Mouse (Mus musculus): ENCODE data around the gene Baz2b. TPM values are rescaled to one million over a fixed set of nuclear protein-coding genes. Genes with fewer than 3 reads are reported as not detected.

Gene Baz2b
- polyA plus RNA-seq, 1 experiment from 2014 or later, result 57.2 TPM

DNA sequence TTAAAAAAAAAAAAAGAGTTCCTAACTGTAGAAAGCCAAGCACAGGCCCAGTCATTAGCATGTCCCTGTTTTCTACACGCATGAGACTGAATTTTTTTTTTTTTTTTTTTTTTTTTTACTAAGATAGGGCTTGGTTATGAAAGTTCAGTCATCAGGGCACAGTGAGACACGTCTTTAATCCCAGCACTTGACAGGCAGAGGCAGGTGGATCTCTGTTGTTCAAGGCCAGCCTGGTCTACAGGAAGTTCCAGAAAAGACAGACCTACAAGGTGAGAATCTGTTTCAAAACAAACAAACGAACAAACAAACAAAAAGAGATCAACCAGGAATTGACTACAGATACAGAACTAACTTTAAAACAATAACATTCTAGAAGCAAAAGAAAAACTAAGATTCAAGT is 100.6 kb downstream of the Baz2b start:
- no peak overlapping the region for H3K27ac ChIP-seq (ENCODE audit: low read depth)
- no peak overlapping the region for H3K4me3 ChIP-seq (ENCODE audit: low read depth, low read length)
- H3K27me3 ChIP-seq (ENCODE audit: insufficient read depth, low read length), result no peaks in the 10 kb centered on the region
- no peak for DNase-seq
- TF ChIP-seq CTCF (IDR thresholded peaks at IDR 0.05; ENCODE audit: low read depth), result no peak
- no peaks in the 10 kb centered on the region for H3K4me1 ChIP-seq (ENCODE audit: insufficient read depth)
- H3K9ac ChIP-seq, result no peak overlapping the region
- no peak overlapping the region for H3K4me2 ChIP-seq
- H3K9me3 ChIP-seq (ENCODE audit: low read depth, low read length), result no peaks in the 10 kb centered on the region; the same call in 1 of the 2 replicates
- no peak for ATAC-seq (ENCODE audit: insufficient read depth)
- H3K36me3 ChIP-seq (ENCODE audit: insufficient read depth), result peaks cover 9% of the 10 kb centered on the region
- 81% methylated on average over 3 of the region's 3 CpGs for WGBS

DNA sequence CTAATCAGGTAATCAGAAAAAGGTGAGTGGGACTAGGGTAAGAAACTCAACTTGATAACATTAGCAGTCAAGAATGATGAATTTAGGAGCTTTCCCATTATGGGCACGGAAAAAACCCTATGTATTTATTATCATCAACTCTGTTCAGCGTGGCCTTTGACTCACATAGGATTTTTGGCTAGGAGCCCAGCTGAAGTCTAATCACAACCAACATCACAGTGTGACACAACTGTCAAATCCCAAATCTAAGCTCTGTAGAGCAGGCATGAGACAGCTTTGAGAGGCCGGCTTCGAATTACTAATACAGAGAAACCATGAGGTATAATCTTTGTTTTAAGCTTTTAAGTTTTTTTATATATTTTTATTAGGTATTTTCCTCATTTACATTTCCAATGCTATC is 113.0 kb downstream of the Baz2b start:
- Histone ChIP-seq H3K4me2 (no peak overlapping the region), H3K27me3 (ENCODE audit: insufficient read depth, low read length) (no peaks in the 10 kb centered on the region), H3K27ac (ENCODE audit: low read depth) (no peak overlapping the region), H3K9me3 (ENCODE audit: low read depth, low read length) (no peaks in the 10 kb centered on the region), H3K36me3 (ENCODE audit: insufficient read depth) (no peaks in the 10 kb centered on the region), H3K9ac (no peak overlapping the region), H3K4me3 (ENCODE audit: low read depth, low read length) (no peak overlapping the region), H3K4me1 (ENCODE audit: insufficient read depth) (no peaks in the 10 kb centered on the region)
- ATAC-seq (ENCODE audit: insufficient read depth) (no peak), DNase-seq (peak; percentile 63)
- 62% methylated on average over 4 of the region's 4 CpGs for WGBS
- no peak for TF ChIP-seq CTCF (IDR thresholded peaks at IDR 0.05; ENCODE audit: low read depth)

DNA sequence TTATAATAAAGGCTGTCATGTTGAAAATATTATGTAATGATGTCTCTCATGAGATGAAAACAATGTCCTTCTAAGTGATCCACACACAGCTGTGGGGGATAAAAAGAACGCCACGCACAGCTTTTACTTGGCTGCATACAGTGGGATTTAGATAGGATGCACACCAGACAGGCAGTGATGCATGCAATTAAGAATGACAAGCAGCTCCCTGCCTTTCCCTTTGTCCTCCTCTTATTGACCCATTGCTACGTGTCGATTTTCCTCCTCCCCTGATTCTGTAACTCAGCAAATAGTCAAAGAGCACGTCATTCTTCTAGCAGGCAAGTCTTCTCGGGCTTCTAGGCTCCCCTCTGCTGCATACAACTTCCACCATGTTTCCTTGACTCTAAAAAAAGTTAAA is 119.4 kb downstream of the Baz2b start:
- H3K36me3 ChIP-seq (ENCODE audit: insufficient read depth), result no peaks in the 10 kb centered on the region
- H3K4me3 ChIP-seq (ENCODE audit: low read depth, low read length), result no peak overlapping the region
- WGBS, result 79% methylated on average over 6 of the region's 6 CpGs
- H3K9ac ChIP-seq, result no peak overlapping the region
- no peaks in the 10 kb centered on the region for H3K27me3 ChIP-seq (ENCODE audit: insufficient read depth, low read length)
- H3K9me3 ChIP-seq (ENCODE audit: low read depth, low read length), result no peaks in the 10 kb centered on the region
- ATAC-seq (ENCODE audit: insufficient read depth), result no peak
- H3K4me2 ChIP-seq, result no peak overlapping the region
- no peak for DNase-seq
- no peaks in the 10 kb centered on the region for H3K4me1 ChIP-seq (ENCODE audit: insufficient read depth)
- no peak for TF ChIP-seq CTCF (IDR thresholded peaks at IDR 0.05; ENCODE audit: low read depth)
- H3K27ac ChIP-seq (ENCODE audit: low read depth), result no peak overlapping the region

DNA sequence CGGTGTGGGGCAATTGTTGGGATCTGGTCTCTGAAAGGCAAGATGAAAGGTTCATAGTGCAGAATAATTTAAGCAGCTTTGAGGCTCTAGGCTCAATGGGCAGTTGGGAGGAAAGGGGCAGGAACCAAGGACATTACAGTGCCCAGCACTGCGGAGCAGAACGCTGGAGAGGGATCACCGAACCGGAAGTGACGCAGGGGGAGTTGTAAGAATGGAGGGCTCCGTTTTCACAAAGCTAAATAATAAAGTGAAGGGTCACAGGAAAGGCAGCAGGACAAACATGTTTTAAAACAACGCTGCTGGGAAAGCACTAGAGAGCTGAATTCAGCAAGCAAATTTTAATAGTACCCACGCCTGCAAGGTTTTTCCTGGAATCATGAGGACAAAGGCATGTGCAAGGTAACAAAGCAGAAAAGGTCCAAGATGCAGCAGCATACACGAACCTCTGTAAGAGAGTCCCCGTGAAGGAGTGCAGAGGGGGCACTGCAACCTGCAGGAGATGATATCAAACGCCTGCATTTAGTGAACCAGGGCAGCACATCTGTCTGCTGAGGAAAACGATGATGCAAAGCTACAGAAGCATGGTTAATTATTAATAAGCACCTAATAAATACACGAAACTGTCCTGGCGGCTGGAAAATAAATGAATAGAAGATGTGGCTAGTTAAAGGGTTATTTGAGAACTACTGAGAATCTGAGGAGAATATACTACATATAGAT is 120.0 kb downstream of the Baz2b start:
- no peak for ATAC-seq (ENCODE audit: insufficient read depth)
- Histone ChIP-seq H3K9me3 (ENCODE audit: low read depth, low read length) (no peaks in the 10 kb centered on the region), H3K4me2 (no peak overlapping the region), H3K4me1 (ENCODE audit: insufficient read depth) (no peaks in the 10 kb centered on the region), H3K9ac (no peak overlapping the region), H3K4me3 (ENCODE audit: low read depth, low read length) (no peak overlapping the region), H3K36me3 (ENCODE audit: insufficient read depth) (no peaks in the 10 kb centered on the region), H3K27me3 (ENCODE audit: insufficient read depth, low read length) (no peaks in the 10 kb centered on the region), H3K27ac (ENCODE audit: low read depth) (no peak overlapping the region)
- no peak for TF ChIP-seq CTCF (IDR thresholded peaks at IDR 0.05; ENCODE audit: low read depth)
- 63% methylated on average over 15 of the region's 15 CpGs for WGBS
- no peak for DNase-seq

DNA sequence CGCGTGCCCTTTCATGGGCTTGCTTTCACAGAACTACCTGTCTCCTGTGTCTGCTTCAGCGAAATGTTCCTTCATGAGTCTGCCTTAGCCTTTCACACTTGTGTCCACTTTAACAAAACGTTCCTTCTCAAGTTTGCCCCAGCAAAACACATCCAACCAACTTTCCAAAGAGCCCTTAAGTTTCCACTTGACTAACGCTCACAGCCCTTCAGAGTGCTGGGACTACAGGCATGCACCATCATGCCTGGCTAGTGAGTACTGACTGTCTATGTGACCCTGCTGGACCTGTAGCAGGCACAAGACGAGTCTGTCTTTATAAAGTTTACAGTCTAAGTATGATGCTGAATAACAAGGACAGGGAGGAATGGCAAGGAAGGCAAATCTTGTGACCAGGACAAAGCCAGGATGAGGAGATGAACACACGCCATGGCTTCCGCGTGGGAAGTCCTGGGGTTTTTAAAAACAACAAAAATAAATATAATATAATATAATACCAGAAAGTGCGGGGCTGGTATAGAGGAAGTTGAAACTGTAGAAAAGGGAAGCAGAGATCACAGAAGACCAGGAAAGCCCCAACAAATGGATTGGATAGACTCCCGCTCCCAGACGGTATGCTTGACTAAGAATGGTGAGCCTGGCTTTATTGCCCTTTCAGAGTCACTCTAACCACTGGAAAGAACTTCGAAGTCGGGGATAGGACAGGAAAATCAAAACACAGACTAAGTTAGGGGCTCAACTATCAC is 120.7 kb downstream of the Baz2b start:
- H3K9ac ChIP-seq, result no peak overlapping the region
- no peaks in the 10 kb centered on the region for H3K4me1 ChIP-seq (ENCODE audit: insufficient read depth)
- 83% methylated on average over 14 of the region's 14 CpGs for WGBS
- H3K27ac ChIP-seq (ENCODE audit: low read depth), result no peak overlapping the region
- H3K4me2 ChIP-seq, result no peak overlapping the region
- H3K36me3 ChIP-seq (ENCODE audit: insufficient read depth), result no peaks in the 10 kb centered on the region
- DNase-seq (no peak), ATAC-seq (ENCODE audit: insufficient read depth) (no peak)
- H3K9me3 ChIP-seq (ENCODE audit: low read depth, low read length), result no peaks in the 10 kb centered on the region
- no peak overlapping the region for H3K4me3 ChIP-seq (ENCODE audit: low read depth, low read length)
- TF ChIP-seq CTCF (IDR thresholded peaks at IDR 0.05; ENCODE audit: low read depth), result no peak
- no peaks in the 10 kb centered on the region for H3K27me3 ChIP-seq (ENCODE audit: insufficient read depth, low read length)

DNA sequence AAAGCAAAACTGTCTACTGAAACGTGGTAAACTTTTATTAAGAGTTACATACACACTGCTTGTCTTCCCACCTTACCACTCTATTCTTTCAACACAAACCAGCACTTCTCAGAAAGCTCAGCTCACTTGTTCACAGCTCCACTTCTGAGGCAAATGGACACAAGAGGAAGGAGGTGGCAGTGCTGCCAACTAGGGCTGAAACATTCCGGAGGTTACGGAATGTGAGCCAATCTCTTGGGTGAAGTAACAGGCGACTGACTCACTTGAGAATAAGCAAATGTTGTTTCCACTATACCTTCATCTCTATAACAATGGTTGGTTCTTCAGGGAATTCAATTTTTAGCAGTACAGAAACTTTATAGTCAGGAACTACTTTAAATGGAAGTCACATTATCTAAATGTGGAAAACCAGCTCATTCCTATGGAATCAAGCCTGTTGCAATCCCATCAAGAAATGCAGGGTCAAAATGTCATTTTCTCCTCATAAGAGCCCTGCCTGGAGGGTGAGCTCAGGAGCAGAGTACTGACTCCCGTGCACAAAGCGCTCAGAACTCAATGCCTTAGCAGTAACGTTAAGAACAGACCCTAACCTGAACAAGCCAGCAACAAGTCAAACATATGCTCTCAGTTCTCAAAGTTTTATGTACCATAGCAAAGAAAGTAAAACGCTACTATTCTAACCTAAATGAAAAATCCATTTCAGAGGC is 123.3 kb downstream of the Baz2b start:
- H3K27ac ChIP-seq (ENCODE audit: low read depth), result no peak overlapping the region; the same call in 1 of the 2 replicates
- DNase-seq (no peak), ATAC-seq (ENCODE audit: insufficient read depth) (no peak)
- H3K9ac ChIP-seq, result no peak overlapping the region
- no peak overlapping the region for H3K4me3 ChIP-seq (ENCODE audit: low read depth, low read length)
- H3K9me3 ChIP-seq (ENCODE audit: low read depth, low read length), result no peaks in the 10 kb centered on the region
- no peaks in the 10 kb centered on the region for H3K36me3 ChIP-seq (ENCODE audit: insufficient read depth)
- no peaks in the 10 kb centered on the region for H3K27me3 ChIP-seq (ENCODE audit: insufficient read depth, low read length)
- TF ChIP-seq CTCF (IDR thresholded peaks at IDR 0.05; ENCODE audit: low read depth), result no peak
- WGBS, result 57% methylated on average over 8 of the region's 8 CpGs
- H3K4me1 ChIP-seq (ENCODE audit: insufficient read depth), result 0 out of 2 replicates have a peak, but pooled peaks cover 4% of the 10 kb centered on the region
- no peak overlapping the region for H3K4me2 ChIP-seq

DNA sequence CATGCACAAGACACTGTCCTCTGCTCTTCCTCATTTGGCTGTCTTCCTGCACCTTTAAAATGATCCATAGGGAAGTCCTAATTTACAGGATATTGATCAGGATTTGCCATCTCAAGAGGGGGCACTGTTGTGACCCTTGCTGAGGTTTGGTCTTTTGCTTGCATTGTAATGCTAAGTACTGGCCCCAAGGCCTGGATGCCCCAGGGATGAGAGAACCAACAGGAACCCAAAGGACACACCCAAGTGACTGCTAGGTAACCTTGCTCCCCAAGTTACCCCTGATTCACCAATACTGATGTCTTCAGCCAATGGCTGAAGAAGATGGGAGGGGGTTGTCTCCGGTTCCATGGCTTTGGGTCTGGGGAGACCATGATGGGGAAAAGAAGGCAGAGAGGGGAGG is 124.8 kb downstream of the Baz2b start:
- 93% methylated on average over 1 of the region's 1 CpGs for WGBS
- no peak overlapping the region for H3K27ac ChIP-seq (ENCODE audit: low read depth)
- no peak overlapping the region for H3K4me2 ChIP-seq
- no peak for TF ChIP-seq CTCF (IDR thresholded peaks at IDR 0.05; ENCODE audit: low read depth)
- H3K4me1 ChIP-seq (ENCODE audit: insufficient read depth), result 0 out of 2 replicates have a peak, but pooled peaks cover 4% of the 10 kb centered on the region
- no peaks in the 10 kb centered on the region for H3K27me3 ChIP-seq (ENCODE audit: insufficient read depth, low read length)
- ATAC-seq (ENCODE audit: insufficient read depth) (no peak), DNase-seq (no peak)
- H3K9ac ChIP-seq, result no peak overlapping the region
- no peaks in the 10 kb centered on the region for H3K9me3 ChIP-seq (ENCODE audit: low read depth, low read length)
- no peak overlapping the region for H3K4me3 ChIP-seq (ENCODE audit: low read depth, low read length)
- no peaks in the 10 kb centered on the region for H3K36me3 ChIP-seq (ENCODE audit: insufficient read depth)
